Mouse (Mus musculus) layer of hippocampus, postnatal 25 days (tissue): Measurements from ENCODE around the gene Map3k14. TPM values are rescaled to one million over a fixed set of nuclear protein-coding genes. Genes with fewer than 3 reads are reported as not detected.
"Not testable (repeated sequence)": the region's sequence is repeated elsewhere in the genome, so short reads cannot be mapped to it uniquely, and the experiment has no call there.

Experiments
- DNase-seq, 2 experiments: peaks; one replicate each; pipeline ENCODE4 v3.0.0; 2022; ENCODE audit warnings: mixed read lengths in 2 of 2, low spot score in 1 of 2; ENCODE audit errors: extremely low spot score in 1 of 2
- total RNA-seq, 2 experiments: library from RNA; stranded (reverse); gene quantifications; 2 replicates each; pipeline ENCODE4 v1.2.3; 2021

Map3k14 gene
- total RNA-seq, 2 experiments from 2014 or later, result 3.0 to 3.7 TPM

DNA sequence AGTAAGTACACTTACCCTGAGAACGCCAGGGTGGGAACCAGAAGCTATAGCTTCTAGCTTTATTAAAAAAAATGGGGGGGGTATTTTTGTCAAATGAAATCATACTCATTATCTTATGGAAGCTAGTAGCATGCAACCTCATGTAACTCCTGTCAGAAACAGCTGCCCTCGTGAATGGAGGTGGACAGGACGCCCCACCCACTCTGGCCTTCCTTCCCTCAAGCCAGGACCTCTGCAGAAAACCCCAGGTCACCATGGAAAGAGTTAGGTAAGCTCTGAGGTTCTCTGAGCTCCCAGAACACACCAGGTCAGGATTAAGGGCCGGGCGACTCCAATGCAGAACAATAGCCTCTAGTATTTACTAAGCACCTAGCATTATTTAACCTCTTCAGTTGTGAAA is 18.4 kb downstream of the Map3k14 start:
- no peak for DNase-seq

DNA sequence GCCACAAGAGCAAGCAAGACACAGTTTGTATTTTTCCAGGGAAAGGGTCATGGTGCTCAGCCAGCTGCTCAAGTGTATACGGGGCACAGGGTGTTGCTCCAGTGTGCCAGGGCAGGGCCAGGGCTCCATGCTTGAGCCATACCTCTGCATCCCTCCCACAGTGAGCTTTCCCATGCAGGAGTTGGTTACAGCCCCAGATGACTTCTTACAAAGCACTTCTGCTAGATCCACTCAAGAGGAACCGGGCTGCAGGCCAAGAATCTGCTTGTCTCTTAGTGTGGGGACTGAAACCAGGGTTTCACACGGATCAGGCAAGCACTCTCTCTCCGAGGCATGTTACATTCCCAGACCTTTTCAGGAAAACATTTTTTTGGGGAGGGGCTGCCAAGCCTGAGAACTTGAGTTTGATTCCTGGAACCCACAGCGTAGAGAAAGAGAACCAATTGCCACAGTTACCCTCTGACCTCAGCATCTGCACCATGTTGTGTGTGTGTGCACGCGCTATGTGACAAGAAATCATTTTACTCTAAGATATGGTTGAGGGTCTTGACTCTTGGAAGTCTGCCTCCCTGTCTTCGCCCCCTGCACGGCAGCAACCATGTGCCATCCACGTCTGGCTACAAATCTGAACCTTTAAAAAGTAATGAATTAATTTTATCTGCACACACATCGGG is 19.6 kb downstream of the Map3k14 start:
- DNase-seq, result peak in 1 of 2 experiments; percentile 69

DNA sequence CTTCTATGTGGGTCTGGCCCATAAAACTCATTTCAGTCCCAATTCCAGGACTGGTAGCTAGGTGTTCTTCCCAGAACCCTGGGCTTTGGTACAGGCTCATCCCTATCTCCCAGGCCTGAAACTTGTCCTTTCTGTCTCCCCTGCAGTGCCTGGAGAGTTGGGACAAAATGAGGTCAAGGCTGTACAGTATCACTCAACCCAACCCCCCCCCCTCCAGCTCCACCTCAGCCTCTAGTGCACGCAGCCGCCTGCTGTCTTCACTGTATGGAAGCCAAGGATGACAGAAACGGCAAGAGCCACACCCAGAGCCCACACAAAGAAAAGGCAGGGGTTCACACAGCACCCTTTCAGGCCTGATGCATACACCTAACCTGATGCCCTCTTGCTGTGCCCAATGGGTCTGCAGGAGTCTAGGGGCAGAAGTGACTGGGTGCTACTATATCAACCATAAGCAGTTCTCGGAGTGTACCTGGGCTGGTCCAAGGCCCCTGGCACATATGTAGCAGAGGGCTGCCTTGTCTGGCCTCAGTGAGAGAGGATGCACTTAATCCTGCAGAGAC is 20.5 kb downstream of the Map3k14 start:
- no peak for DNase-seq

DNA sequence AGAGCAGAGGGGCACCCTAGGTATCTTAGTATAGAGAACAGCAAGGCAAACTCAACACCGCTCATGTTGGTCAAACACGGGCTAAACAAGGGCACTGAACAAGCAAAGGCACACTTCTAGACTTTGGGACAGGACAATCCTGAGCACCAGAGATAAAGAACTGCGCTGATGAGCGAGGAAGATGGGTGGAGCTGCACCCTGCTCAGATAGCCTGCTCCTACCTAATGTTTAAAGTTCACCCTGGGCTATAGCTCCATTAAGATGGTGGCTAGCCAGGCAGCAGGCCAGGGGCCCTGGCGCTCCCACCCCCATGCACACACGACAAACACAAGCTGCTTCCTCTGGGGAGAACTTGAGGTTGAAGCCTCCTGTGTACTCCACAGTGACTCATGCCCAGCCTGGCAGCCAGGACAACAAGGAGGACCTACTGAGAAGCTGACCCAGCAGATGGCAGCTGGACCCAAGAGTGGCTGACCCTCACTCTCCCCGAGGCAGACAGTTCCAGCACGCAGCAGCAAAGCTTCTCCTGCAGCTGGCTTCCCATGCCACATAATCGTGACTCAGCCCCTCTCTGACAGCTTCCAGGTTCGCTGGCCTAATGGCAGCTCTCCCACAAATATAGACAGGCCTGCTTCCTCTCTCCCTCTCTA is 21.1 kb downstream of the Map3k14 start:
- DNase-seq, result no peak

DNA sequence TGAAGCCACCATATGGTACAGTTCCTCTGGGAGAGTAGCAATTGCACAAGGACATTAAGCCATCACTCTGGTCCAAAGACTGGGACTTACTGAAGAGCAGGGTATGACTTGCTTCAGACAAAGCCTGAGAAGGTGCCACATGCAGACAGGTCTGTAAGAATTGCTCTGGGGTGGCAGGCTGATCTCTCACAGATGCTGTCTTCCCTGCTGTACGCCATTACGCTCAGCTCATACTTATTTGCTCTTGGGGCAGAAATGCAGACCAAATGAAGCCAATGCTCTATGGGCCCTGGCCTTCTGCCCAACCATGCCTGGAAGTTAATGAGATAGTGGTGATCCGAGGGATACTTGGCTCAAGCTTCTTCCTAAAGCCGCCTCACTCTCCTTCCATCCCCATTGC is 22.4 kb downstream of the Map3k14 start:
- DNase-seq, result no peak

DNA sequence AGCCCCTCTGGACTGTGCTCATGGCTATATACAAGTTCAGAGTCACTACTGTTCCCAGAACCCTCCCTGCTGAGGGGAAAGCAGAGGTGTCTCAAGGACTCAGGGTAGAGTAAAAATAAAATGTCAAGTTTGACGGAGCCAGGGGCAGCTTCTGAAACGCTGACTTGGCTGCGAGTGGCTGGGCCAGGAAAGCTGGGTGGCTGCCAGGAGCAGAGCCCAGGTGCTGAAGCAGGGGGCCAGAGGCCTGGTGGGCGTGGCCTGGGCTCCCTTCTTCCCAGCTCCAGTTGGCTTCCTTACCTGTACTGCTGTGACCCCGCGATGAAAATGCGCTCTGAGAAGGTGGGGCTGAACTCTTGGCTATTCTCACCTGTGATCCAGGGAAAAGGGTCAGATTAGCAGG is 26.5 kb downstream of the Map3k14 start:
- DNase-seq, result no peak

DNA sequence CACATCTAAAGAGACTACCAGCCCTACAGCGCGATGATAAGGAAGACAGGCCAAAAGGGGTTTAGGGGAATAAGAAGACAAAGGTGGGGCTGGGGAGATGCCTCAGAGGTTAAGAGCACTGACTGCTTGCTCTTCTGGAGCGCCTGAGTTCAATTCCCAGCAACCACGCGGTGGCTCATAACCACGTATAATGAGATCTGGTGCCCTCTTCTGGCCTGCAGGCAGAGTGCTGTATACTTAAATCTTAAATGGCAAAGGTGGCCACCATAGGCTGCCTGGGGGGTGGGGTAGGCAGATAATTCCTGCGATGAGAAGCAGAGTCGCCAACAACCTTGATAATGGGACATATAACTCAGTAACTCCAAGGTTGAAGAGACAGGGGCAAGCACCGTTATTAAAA is 29.5 kb downstream of the Map3k14 start:
- no peak for DNase-seq

DNA sequence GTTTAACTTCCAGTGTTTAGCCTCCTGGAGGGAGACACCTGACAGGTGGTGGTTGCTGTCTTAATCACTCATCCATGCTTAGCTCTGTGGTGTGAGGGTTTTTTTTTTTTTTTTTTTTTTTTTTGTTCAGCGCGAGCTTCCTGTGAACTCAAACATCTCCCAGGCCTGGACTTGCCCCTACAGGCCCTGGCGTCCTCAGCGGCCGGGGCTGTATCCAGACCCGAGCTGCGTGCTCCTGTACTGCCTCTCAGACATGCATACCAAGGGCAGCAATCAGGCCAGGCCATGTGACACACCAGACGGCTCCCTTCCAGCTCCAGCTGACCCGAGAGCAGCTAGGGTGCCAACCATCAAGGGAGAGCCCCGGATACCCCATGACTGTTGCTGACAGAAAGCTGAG is 30.4 kb downstream of the Map3k14 start:
- DNase-seq, result no peak

DNA sequence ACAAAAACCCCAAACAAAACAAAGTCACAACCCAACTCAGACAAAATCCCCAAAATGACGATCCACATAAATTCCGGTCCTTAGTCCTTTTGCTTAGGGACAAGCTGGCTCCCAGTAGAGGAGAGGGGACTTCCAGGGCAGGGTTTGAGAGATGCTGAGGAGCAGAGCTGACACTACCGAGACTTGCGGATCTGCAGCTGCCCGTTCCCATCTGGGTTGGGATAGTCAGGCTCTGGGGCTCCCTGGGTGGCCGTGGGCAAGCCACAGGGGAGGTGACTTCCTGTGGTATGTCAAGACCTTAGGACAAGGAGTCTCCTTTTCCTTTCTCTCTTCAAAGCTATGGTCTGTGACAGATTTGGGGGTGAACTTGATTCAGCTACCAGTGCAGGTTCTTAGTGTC is 30.8 kb downstream of the Map3k14 start:
- no peak for DNase-seq

DNA sequence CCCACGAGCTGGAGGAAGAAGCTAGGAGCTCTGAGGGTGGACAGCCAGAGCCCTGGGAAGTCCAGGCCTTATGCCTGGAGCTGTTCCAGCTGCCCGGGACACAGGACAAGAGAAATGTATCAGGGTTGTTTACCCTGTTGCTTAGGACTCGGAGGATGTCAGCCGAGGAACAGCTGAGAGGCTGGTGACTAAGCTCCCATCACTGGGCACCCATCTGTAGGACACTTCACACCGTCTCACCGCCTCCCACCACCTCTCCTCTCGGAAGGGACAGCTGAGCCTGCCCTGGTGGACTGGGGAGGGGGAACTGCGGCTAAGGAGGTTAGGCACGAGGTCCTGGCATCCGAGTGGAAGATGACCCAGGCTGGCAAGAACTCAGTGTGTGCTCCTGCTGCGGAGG is 31.6 kb downstream of the Map3k14 start:
- no peak for DNase-seq

DNA sequence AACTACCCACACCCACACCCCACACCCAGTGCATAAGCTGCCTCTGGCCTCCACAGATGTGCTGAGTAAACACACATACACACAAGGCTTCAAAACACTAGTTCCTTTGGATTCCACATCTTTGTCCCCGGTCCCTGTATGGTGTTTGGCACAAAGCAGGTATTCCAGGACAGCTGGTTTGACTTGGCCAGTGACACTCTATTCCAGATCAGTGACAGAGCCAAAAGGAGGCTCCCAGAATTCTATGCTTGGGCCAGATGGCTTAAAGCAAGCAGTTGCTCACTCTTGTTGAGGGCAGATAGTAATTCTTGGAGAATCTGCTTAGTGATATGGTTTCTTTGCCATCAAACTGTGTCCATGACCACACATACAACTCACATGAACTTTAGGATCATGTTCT is 32.8 kb downstream of the Map3k14 start:
- DNase-seq, result no peak

DNA sequence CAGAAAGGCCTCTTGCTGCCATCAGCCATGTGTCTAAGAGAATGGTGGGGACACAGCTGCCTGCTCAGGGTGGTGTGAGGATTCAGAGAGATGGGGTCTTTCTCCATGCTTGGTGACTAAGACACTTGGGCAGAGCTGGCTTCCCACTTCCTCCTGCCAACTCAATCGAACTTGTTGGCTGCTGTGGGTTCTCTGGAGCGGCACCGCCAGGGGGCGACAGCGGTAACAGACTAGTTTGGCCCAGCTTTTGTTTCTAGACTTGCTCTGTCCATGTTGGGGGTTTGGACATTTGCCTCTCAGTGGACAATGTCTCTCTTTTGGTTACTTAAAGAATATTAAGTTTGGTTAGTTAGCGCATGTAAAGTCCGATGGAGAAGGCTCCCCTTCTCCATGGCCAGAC is 34.3 kb downstream of the Map3k14 start:
- DNase-seq, result peak; percentile 73 to 92

DNA sequence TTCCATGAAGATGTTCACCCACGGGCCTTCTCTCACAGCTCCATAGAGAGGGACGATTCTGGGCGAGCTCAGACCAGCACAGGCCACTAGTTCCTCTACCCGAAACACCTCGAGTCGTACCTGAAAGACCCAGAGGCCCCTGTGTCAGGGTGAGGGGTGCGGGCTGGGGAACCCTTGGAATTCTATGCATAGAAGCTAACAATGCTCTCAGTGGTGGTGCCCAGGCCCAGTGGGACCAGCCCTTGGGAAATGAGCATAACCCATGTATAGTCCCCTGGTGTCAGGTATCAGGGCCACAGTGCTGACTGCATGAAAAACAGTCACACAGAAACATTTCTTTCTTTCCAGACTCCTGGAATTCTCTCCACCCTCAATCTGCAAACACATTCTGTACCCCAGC is 35.9 kb downstream of the Map3k14 start:
- DNase-seq, result no peak

DNA sequence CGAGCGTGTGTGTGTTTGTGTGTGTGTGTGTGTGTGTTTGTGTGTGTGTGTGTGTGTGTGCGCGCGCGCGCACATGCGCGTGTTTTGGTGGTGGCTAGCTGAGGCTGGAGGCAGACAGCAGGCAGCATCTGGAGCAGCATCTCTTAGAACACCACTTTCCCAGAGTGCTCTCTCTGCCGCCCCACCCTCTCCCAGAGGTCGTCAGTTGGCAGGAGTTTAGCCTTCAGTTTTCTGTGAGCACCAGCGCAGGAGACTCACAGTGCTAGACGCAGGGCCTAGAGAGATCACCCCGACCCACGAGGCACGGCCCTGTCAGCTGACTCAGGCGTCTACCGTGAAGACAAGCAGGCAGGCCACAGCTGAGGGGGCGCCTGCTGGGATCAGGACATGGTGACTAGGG is 36.6 kb downstream of the Map3k14 start:
- no peak for DNase-seq

DNA sequence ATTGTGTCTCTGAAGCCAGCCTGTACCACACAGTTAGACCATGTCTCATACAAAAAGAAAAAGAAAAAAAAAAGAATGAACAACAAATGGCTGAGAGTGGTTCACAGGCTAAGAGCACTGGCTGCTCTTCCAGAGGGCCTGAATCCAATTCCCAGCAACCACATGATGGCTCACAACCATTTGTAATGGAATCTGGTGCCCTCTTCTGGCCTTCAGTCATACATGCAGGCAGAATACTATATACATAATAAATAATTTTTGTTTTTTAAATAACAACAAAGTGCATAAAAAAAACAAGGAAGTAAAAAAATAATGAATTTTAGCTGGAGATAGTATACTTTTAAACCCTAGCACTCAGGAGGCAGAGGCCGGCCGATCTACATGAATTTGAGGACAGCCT is 37.7 kb downstream of the Map3k14 start:
- no peak for DNase-seq

DNA sequence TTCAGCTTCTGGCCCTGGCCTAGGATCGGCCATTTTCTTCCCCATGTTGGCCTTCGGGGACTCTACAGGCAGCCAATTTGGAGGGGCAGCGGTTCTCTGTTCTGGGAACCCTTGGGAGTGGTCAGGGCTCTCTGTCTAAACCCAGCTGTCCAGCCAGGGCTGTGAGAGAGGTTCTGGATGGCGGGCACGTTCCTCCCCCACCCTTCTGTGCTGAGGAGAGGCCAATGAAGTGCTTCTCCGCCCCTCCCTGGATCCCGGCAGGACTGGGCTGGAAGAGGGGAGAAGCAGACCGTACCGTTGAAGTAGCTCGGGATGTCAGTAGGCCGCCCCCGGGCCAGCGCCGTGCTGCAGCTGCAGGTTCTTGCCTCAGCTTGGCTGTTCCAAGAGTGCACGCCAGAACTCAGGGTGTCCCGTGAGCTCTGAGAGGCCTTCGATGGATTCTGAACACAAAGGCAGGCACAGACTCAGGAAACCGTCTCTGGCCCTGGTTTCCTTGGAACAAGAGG is 43.3 kb downstream of the Map3k14 start:
- no peak for DNase-seq

DNA sequence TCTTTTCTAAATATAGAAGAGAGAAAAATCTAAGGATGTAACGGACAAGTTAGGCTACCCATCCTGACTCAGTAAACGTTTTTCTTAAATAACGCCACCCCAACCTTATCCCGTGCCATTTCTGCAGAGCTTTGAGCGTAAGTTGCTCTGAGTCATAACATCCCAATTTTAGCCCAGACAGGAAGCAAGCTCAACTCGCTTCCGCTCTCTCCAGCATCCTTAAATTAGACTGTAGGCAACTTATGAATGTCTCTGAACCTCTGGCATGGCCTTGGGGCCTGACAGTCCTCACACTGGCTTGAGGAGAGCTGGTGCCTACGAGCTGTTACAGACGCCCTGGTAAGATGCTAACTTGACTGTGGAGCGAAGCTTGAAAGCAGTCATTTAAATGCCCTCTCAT is 43.8 kb downstream of the Map3k14 start:
- DNase-seq, result no peak

DNA sequence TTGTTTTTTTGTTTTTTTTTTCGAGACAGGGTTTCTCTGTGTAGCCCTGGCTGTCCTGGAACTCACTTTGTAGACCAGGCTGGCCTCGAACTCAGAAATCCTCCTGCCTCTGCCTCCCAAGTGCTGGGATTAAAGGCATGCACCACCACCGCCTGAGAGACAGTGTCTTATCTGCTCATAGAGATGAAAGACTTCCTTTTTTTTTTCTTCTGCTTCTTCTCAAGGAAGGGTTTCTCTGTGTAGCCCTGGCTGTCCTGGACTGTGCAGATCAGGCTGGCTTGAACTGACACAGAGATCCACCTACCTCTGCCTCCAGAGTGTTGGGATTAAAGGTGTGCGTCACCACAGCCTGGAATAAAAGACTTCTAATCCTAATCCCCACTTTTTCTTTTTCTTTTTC is 44.6 kb downstream of the Map3k14 start:
- not testable (repeated sequence) for DNase-seq

DNA sequence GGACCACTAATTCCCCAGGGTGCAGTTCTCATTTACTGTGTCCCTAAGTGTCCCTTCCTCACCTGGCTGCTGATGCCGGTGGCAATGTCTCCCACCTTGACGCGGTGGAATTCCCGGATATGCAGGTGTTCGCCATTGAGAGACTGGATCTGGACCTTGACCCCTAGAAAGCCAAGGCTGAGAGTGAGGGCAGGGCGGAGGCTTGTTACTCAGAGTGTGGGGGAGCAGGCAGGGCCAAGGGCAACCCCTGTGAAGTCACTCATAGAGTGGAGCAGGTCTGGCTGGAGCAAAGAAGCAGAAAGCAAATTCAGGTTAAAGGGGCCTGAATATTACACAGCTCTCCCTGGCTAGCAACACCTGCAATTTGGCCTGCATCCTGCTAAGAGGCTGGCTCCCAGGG is 45.8 kb downstream of the Map3k14 start:
- DNase-seq, result no peak

DNA sequence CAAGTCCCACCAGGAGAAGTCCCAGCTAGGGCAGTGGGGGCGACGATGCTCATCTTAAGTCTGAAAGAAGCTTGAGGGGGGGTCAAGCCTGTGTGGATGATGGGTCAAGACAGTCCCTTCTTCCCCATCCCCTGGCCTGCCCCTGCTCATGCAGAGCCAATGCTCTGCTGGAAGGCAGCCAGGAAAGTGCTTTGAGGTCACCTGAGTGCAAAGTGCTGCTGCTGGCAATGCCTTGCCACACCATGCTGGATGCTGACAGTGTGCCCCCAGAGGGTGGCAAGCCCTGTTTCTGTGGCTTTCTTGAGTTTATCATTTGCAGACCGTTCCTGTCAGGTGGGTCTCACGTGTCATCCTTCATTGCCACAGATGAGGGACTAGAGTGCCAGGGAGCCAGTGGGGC is 47.3 kb downstream of the Map3k14 start:
- no peak for DNase-seq

DNA sequence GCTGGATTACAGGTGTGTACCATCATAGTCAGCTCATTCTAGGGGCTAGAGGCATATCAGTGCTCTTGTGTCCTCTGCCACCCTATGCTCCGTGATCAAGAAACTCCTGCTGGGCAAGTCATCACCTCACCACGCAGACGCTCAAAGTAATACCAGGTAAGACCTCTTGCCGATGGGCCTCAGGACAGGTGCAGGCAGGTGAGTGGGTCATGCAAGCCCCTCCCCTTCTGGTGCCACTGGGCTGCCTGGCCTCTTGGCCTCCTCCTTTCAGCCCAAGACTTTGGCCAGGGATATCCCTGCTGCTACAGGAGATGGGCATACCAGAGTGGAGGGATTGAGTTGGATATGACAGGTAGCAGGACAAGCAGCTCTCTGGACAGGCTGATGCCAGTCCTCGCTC is 48.0 kb downstream of the Map3k14 start:
- no peak for DNase-seq

DNA sequence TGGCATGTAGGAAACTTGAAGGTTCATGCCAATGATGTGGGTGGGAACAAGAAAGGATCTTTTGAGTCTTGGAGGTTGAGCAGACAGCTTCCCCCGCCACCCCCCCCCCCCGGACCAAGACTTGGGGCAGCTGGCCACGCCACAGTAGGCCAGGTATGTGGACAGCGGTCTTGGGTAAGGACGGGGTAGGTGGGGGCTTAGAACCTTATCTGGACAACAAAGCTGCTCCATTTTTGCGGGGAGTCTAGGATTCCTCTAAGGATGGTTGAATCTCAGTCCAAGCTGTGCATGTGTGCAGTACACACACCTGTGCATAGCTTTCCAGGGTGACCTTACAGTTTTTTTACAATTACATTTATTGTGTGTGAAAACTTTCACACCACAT is 48.8 kb downstream of the Map3k14 start:
- no peak for DNase-seq
